Mouse (Mus musculus) regulatory T cell (primary cell): ENCODE measurements around the gene Cped1.

Experiments
- in situ Hi-C: fragments of 300-600 bp; cut with MboI, MseI; formaldehyde crosslinking; loops from one replicate; pipeline ENCODE4 v1.15.1; 2025; ENCODE audit warnings: high pct_unique_total_duplicates

The Cped1 gene

GRCm38 (mm10) chr6:22289461-22290021 lies 303.8 kb downstream of the Cped1 start:
- in situ Hi-C loops: no loop called here

DNA sequence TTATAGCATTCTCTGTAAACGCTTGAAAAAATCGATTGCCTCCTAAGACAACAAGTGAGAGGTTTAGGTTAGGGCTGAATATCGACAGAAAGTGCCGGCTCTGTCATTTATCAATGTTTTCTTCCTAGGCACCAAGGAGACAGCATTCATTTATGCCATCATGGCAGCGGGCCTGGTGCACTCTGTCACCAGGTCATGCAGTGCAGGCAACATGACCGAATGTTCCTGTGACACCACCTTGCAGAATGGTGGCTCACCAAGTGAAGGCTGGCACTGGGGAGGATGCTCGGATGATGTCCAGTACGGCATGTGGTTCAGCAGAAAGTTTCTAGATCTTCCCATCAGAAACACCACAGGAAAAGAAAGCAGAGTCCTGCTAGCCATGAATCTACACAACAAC lies 305.1 kb downstream of the Cped1 start:
- in situ Hi-C loops: no loop called here

- in situ Hi-C loops: no loop called here
Measured at GRCm38 (mm10) chr6:22292056-22292455, 306.3 kb downstream of the Cped1 start.

GRCm38 (mm10) chr6:22293922-22294321 lies 308.2 kb downstream of the Cped1 start:
- in situ Hi-C loops: no loop called here

DNA sequence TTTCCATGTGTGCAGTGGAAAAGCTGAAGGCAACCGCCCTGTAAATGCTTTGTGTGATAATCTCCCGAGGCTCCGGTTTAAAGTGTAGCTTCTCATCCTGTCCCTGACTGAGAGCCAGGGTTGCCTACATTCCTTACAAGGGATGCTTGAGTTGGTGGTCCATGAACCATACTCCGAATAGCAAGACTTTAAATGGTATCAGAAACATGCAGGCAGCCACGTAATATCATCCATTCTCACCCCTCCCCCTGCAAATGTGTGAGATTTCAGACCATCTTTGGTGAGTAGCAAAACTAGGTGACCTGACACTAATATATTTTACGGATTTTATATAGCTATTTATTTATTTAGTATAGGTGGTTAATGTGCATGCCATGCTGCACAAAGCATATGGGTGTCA lies 311.3 kb downstream of the Cped1 start:
- in situ Hi-C loops: no loop called here

- in situ Hi-C loops: no loop called here
Measured at GRCm38 (mm10) chr6:22298059-22298458, 312.3 kb downstream of the Cped1 start.
